Comparison of ENCODE assay signal across 10 mouse cellular contexts in the genomic region with DNA sequence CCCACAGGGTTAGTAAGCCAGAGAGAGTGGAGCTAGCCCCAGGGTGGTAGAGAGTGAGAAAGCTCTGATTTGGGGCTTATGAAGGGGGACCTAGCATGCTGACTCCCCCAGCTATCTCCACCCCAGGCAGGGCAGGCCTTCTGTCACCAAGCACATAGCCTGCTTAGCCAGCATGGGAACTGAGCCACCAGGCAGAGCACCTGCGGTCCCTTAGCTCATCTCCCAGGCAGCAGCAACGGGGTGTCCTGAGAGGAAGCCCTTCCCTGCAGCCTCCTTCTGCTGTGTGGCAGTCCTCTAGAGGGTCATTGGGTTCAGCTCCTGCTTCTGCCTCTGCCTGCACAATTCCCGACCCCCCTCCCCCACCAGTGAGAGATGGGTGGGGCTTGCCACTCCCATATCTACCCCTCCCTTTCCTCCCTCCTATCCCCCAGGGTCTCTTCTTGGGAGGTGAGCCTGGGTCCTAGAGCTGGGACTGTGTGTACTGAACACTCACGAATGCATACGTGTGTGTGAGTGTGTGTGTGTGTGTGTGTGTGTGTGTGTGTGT. TPM values are rescaled to one million over a fixed set of nuclear protein-coding genes. Genes with fewer than 3 reads are reported as not detected.
DNase-seq lines count a peak whose midpoint lies in the region; ATAC-seq and TF ChIP-seq lines count a peak whose summit lies in the region.
"Had no signal": no experiment of that assay in that cellular context is flagged by ENCODE, and none has a peak within 500 bp of the region (broad histone marks: within the 10 kb centered on the region; RNA-seq: fewer than 3 reads in every experiment).

No protein-coding gene starts in this region.

- DNase-seq in forebrain, embryonic 10.5 days (ENCODE audit: extremely low spot score, low spot score), result no peak
- no peak for DNase-seq in forebrain, postnatal 0 days
- DNase-seq in liver, adult 2 months (ENCODE audit: extremely low read depth, low read depth, low spot score), result peak; percentile 18
- no peak for DNase-seq in liver
- DNase-seq in embryonic facial prominence, embryonic 14.5 days (ENCODE audit: low spot score), result peak; percentile 40
- peak; percentile 57 for DNase-seq in retina, postnatal 1 day
- no peak for DNase-seq in right cerebral cortex, postnatal 25 days
- DNase-seq in lung, adult 18-20 months, result no peak
- DNase-seq: gastrocnemius, postnatal 36 days had no signal

- H3K4me2 ChIP-seq in forebrain, postnatal 0 days (ENCODE audit: low read depth), result no peak overlapping the region
- no peak overlapping the region for H3K4me2 ChIP-seq in embryonic facial prominence, embryonic 14.5 days (ENCODE audit: low read depth, low read length)
- H3K4me2 ChIP-seq: forebrain, embryonic 13.5 days had no signal

- peaks cover 25% of the 10 kb centered on the region; the same call in 1 of the 2 replicates for H3K79me2 ChIP-seq in liver, adult 2 months (ENCODE audit: control insufficient read depth, insufficient read depth, low read length)

- peaks cover 37% of the 10 kb centered on the region for H3K4me1 ChIP-seq in forebrain, embryonic 10.5 days
- H3K4me1 ChIP-seq in forebrain, postnatal 0 days (ENCODE audit: insufficient read depth), result no peaks in the 10 kb centered on the region
- H3K4me1 ChIP-seq in liver, adult 2 months (ENCODE audit: control insufficient read depth, insufficient read depth, low read length), result peaks cover 55% of the 10 kb centered on the region
- H3K4me1 ChIP-seq in embryonic facial prominence, embryonic 14.5 days (ENCODE audit: control insufficient read depth, insufficient read depth, low read length), result peaks cover 7% of the 10 kb centered on the region; the same call in 1 of the 2 replicates

- no peak overlapping the region for H3K9ac ChIP-seq in forebrain, postnatal 0 days
- no peak overlapping the region for H3K9ac ChIP-seq in liver, adult 2 months (ENCODE audit: low read depth, low read length)
- H3K9ac ChIP-seq in embryonic facial prominence, embryonic 14.5 days (ENCODE audit: low read depth, low read length), result no peak overlapping the region
- H3K9ac ChIP-seq: forebrain, embryonic 13.5 days had no signal

- no peak overlapping the region for H3K4me3 ChIP-seq in forebrain, embryonic 10.5 days
- no peak overlapping the region for H3K4me3 ChIP-seq in forebrain, postnatal 0 days (ENCODE audit: low read depth, low read length)
- no peak overlapping the region for H3K4me3 ChIP-seq in liver, adult 2 months (ENCODE audit: insufficient read depth, low read depth, low read length)
- H3K4me3 ChIP-seq in embryonic facial prominence, embryonic 14.5 days (ENCODE audit: low read depth, low read length), result no peak overlapping the region
- H3K4me3 ChIP-seq: forebrain, embryonic 13.5 days had no signal

- TF ChIP-seq CTCF in forebrain, postnatal 0 days (IDR thresholded peaks at IDR 0.05; ENCODE audit: low read depth), result no peak
- TF ChIP-seq CTCF in liver, adult 2 months (IDR thresholded peaks at IDR 0.05; ENCODE audit: low read depth, low read length), result no peak

- no peaks in the 10 kb centered on the region for H3K27me3 ChIP-seq in forebrain, embryonic 10.5 days (ENCODE audit: poor library complexity, severe bottlenecking)
- no peaks in the 10 kb centered on the region for H3K27me3 ChIP-seq in forebrain, postnatal 0 days (ENCODE audit: insufficient read depth, low read length)
- no peaks in the 10 kb centered on the region for H3K27me3 ChIP-seq in liver, adult 2 months (ENCODE audit: control insufficient read depth, insufficient read depth, low read length)
- no peaks in the 10 kb centered on the region for H3K27me3 ChIP-seq in embryonic facial prominence, embryonic 14.5 days (replicated peaks; ENCODE audit: control insufficient read depth, insufficient read depth, low read length)
- H3K27me3 ChIP-seq: forebrain, embryonic 13.5 days had no signal

- H3K9me3 ChIP-seq in forebrain, embryonic 10.5 days, result no peaks in the 10 kb centered on the region
- H3K9me3 ChIP-seq in forebrain, postnatal 0 days (ENCODE audit: low read length), result no peaks in the 10 kb centered on the region
- no peaks in the 10 kb centered on the region for H3K9me3 ChIP-seq in embryonic facial prominence, embryonic 14.5 days (ENCODE audit: control insufficient read depth, low read length)
- H3K9me3 ChIP-seq: forebrain, embryonic 13.5 days had no signal

- no peak for TF ChIP-seq POLR2A in liver, adult 2 months (IDR thresholded peaks at IDR 0.05; ENCODE audit: extremely low read depth, insufficient read depth, low read length)

- no peaks in the 10 kb centered on the region for H3K36me3 ChIP-seq in forebrain, embryonic 10.5 days (replicated peaks)
- H3K36me3 ChIP-seq in forebrain, postnatal 0 days (ENCODE audit: insufficient read depth), result no peaks in the 10 kb centered on the region
- no peaks in the 10 kb centered on the region for H3K36me3 ChIP-seq in liver, adult 2 months (ENCODE audit: control insufficient read depth, insufficient read depth, low read length)
- no peaks in the 10 kb centered on the region for H3K36me3 ChIP-seq in embryonic facial prominence, embryonic 14.5 days (ENCODE audit: control insufficient read depth, insufficient read depth, low read length)

- 60% methylated on average over 5 of the region's 5 CpGs for WGBS in forebrain, embryonic 10.5 days
- 59% methylated on average over 5 of the region's 5 CpGs for WGBS in forebrain, postnatal 0 days
- 32% methylated on average over 5 of the region's 5 CpGs for WGBS in liver, adult 2 months
- WGBS in embryonic facial prominence, embryonic 14.5 days, result 37% methylated on average over 4 of the region's 5 CpGs

- H3K27ac ChIP-seq in forebrain, embryonic 10.5 days, result peak overlapping the region; percentile 37; the same call in 1 of the 2 replicates
- no peak overlapping the region for H3K27ac ChIP-seq in forebrain, postnatal 0 days (ENCODE audit: low read depth, low read length)
- no peak overlapping the region for H3K27ac ChIP-seq in liver, adult 2 months (replicated peaks; ENCODE audit: insufficient read depth, low read depth, low read length)
- no peak overlapping the region for H3K27ac ChIP-seq in embryonic facial prominence, embryonic 14.5 days (replicated peaks; ENCODE audit: low read depth, low read length)
- H3K27ac ChIP-seq: forebrain, embryonic 13.5 days had no signal

- ATAC-seq in forebrain, postnatal 0 days, result no peak
- ATAC-seq in embryonic facial prominence, embryonic 14.5 days (ENCODE audit: low read depth), result peak; percentile 32
- ATAC-seq: forebrain, embryonic 13.5 days had no signal

RNA-seq across cellular contexts. Expression of gene Fance, which starts 32.4 kb away (rescaled TPM):
- polyA plus RNA-seq in forebrain, embryonic 10.5 days (2016; fragmentation: Nextera tagmentation; extraction: Ambion mirVana), result 31.6 and 32.5 TPM in 2 replicates
- total RNA-seq in forebrain, postnatal 0 days (2014; rRNA removed), result 32.5 and 35.2 TPM in 2 replicates
- 31.2 and 31.4 TPM in 2 replicates for polyA plus RNA-seq in forebrain, postnatal 0 days (2015; fragmentation: Nextera tagmentation; extraction: Ambion mirVana)
- 6.6 and 9.1 TPM in 2 replicates for total RNA-seq in liver, adult 2 months (2014; rRNA removed)
- polyA plus RNA-seq in liver, adult 2 months (2012; rRNA removed), result 6.4 and 6.8 TPM in 2 replicates
- 26.1 and 30.6 TPM in 2 replicates for polyA plus RNA-seq in embryonic facial prominence, embryonic 14.5 days (2014; fragmentation: Nextera tagmentation; extraction: Ambion mirVana)

RNA-seq across cellular contexts. Expression of gene Rpl10a, which starts 47.4 kb away (rescaled TPM):
- polyA plus RNA-seq in forebrain, embryonic 10.5 days (2016; fragmentation: Nextera tagmentation; extraction: Ambion mirVana), result 511 and 540 TPM in 2 replicates
- 1,161 and 1,582 TPM in 2 replicates for total RNA-seq in forebrain, postnatal 0 days (2014; rRNA removed)
- 366 and 462 TPM in 2 replicates for polyA plus RNA-seq in forebrain, postnatal 0 days (2015; fragmentation: Nextera tagmentation; extraction: Ambion mirVana)
- 497 and 711 TPM in 2 replicates for total RNA-seq in liver, adult 2 months (2014; rRNA removed)
- polyA plus RNA-seq in liver, adult 2 months (2012; rRNA removed), result 1,137 and 1,616 TPM in 2 replicates
- 800 and 852 TPM in 2 replicates for polyA plus RNA-seq in embryonic facial prominence, embryonic 14.5 days (2014; fragmentation: Nextera tagmentation; extraction: Ambion mirVana)

RNA-seq across cellular contexts. Expression of gene Ppard, which starts 48.4 kb away (rescaled TPM):
- polyA plus RNA-seq in forebrain, embryonic 10.5 days (2016; fragmentation: Nextera tagmentation; extraction: Ambion mirVana), result 1.3 and 1.4 TPM in 2 replicates
- 5.4 and 7.9 TPM in 2 replicates for total RNA-seq in forebrain, postnatal 0 days (2014; rRNA removed)
- 0.92 and 1.3 TPM in 2 replicates for polyA plus RNA-seq in forebrain, postnatal 0 days (2015; fragmentation: Nextera tagmentation; extraction: Ambion mirVana)
- total RNA-seq in liver, adult 2 months (2014; rRNA removed), result 3.0 and 3.2 TPM in 2 replicates
- 9.7 and 13.7 TPM in 2 replicates for polyA plus RNA-seq in liver, adult 2 months (2012; rRNA removed)
- polyA plus RNA-seq in embryonic facial prominence, embryonic 14.5 days (2014; fragmentation: Nextera tagmentation; extraction: Ambion mirVana), result 2.9 and 3.0 TPM in 2 replicates

Comparison
In these comparisons a context has a peak if more than half of its experiments do, and no peak if none do; other contexts are left out.
1. DNase-seq: peak in liver, adult 2 months (single experiment), embryonic facial prominence, embryonic 14.5 days (single experiment) and retina, postnatal 1 day (single experiment); none in forebrain, embryonic 10.5 days (single experiment), forebrain, postnatal 0 days (single experiment), liver (single experiment), right cerebral cortex, postnatal 25 days (single experiment) and lung, adult 18-20 months (0 of 2).